Mouse (Mus musculus) forebrain, embryonic 16.5 days (tissue): Measurements from ENCODE around the gene Syngr4. TPM values are rescaled to one million over a fixed set of nuclear protein-coding genes. Genes with fewer than 3 reads are reported as not detected.

Experiments
- ATAC-seq: fragments of 200-750 bp; cut with Nextera tagmentation; 2 replicates; pipeline ENCODE4 v1.8.0; 2017; ENCODE audit warnings: mild to moderate bottlenecking, moderate library complexity
- H3K27ac ChIP-seq: fragments of 300-500 bp; sonication (generic); 2 replicates; pipeline ENCODE4 v1.5.1; 2014; ENCODE audit warnings: low read length, control low read depth
- H3K27me3 ChIP-seq: fragments of 300-500 bp; sonication (generic); replicated peaks from 2 replicates; pipeline ENCODE4 v1.6.1; 2014; ENCODE audit warnings: low read length; ENCODE audit not compliant: control insufficient read depth, insufficient read depth
- H3K36me3 ChIP-seq: fragments of 300-500 bp; sonication (generic); 2 replicates; pipeline ENCODE4 v1.6.1; 2014; ENCODE audit not compliant: control insufficient read depth, insufficient read depth
- H3K4me1 ChIP-seq: fragments of 300-500 bp; sonication (generic); replicated peaks from 2 replicates; pipeline ENCODE4 v1.6.1; 2014; ENCODE audit warnings: low read length; ENCODE audit not compliant: control insufficient read depth, insufficient read depth
- H3K4me2 ChIP-seq: fragments of 300-500 bp; sonication (generic); 2 replicates; pipeline ENCODE4 v1.6.1; 2014; ENCODE audit warnings: mild to moderate bottlenecking, low read length, control low read depth
- H3K4me3 ChIP-seq: fragments of 300-500 bp; sonication (generic); replicated peaks from 2 replicates; pipeline ENCODE4 v1.5.1; 2014; ENCODE audit warnings: mild to moderate bottlenecking, low read length, control low read depth
- H3K9ac ChIP-seq: fragments of 300-500 bp; sonication (generic); replicated peaks from 2 replicates; pipeline ENCODE4 v1.6.1; 2014; ENCODE audit warnings: low read depth, low read length, control low read depth
- H3K9me3 ChIP-seq: fragments of 300-500 bp; sonication (generic); 2 replicates; pipeline ENCODE4 v1.6.1; 2016; ENCODE audit warnings: low read length; ENCODE audit not compliant: control insufficient read depth
- WGBS: fragments of 180-500 bp; shearing (Covaris S2); extraction: QIAGEN DNeasy Blood & Tissue Kit; methylation state at CpG from one replicate; pipeline ENCODE4 v1.1.7; 2014; 5-methylcytosine and 5-hydroxymethylcytosine counted together
- polyA plus RNA-seq: library from polyadenylated mRNA; unstranded; fragments of >200 nt; fragmentation: Nextera tagmentation; extraction: Ambion mirVana; gene quantifications from 2 replicates; pipeline ENCODE4 v1.2.1, GENCODE M21; 2015

Syngr4 gene
- polyA plus RNA-seq, 1 experiment from 2014 or later: not detected

- Histone ChIP-seq H3K4me2 (no peak overlapping the region), H3K36me3 (no peaks in the 10 kb centered on the region), H3K9ac (no peak overlapping the region), H3K27me3 (peaks cover 7% of the 10 kb centered on the region), H3K4me3 (no peak overlapping the region), H3K27ac (no peak overlapping the region), H3K9me3 (no peaks in the 10 kb centered on the region), H3K4me1 (peaks cover 17% of the 10 kb centered on the region)
- ATAC-seq: no peak
- 88% methylated on average over 7 of the region's 7 CpGs for WGBS
These were observed 33.7 kb downstream of the Syngr4 start for GRCm38 (mm10) chr7:45862804-45863203.

- Histone ChIP-seq H3K36me3 (no peaks in the 10 kb centered on the region), H3K27me3 (peaks cover 17% of the 10 kb centered on the region), H3K4me2 (no peak overlapping the region), H3K4me3 (no peak overlapping the region), H3K4me1 (peaks cover 9% of the 10 kb centered on the region), H3K27ac (no peak overlapping the region), H3K9ac (no peak overlapping the region), H3K9me3 (no peaks in the 10 kb centered on the region)
- 70% methylated on average over 4 of the region's 4 CpGs for WGBS
- ATAC-seq: no peak
These were observed 37.5 kb downstream of the Syngr4 start for GRCm38 (mm10) chr7:45859008-45859407.

GRCm38 (mm10) chr7:45856950-45857901 lies 39.3 kb downstream of the Syngr4 start:
- Histone ChIP-seq H3K9me3 (no peaks in the 10 kb centered on the region), H3K27ac (no peak overlapping the region), H3K4me1 (peaks cover 9% of the 10 kb centered on the region), H3K27me3 (peaks cover 17% of the 10 kb centered on the region), H3K9ac (peak overlapping the region; percentile 51), H3K36me3 (no peaks in the 10 kb centered on the region), H3K4me2 (peak overlapping the region; percentile 66), H3K4me3 (peak overlapping the region; percentile 42)
- no peak for ATAC-seq
- WGBS: 3% methylated on average over 30 of the region's 30 CpGs

- Histone ChIP-seq H3K9me3 (no peaks in the 10 kb centered on the region), H3K4me2 (no peak overlapping the region), H3K4me3 (no peak overlapping the region), H3K9ac (no peak overlapping the region), H3K36me3 (no peaks in the 10 kb centered on the region), H3K4me1 (peaks cover 9% of the 10 kb centered on the region), H3K27me3 (peaks cover 13% of the 10 kb centered on the region), H3K27ac (no peak overlapping the region)
- ATAC-seq: no peak
- WGBS: 77% methylated on average over 12 of the region's 12 CpGs
These were observed 43.4 kb downstream of the Syngr4 start for GRCm38 (mm10) chr7:45853089-45853488.

GRCm38 (mm10) chr7:45850661-45851060 lies 45.9 kb downstream of the Syngr4 start:
- no peak for ATAC-seq
- Histone ChIP-seq H3K27me3 (no peaks in the 10 kb centered on the region; the same call in 1 of the 2 replicates), H3K36me3 (no peaks in the 10 kb centered on the region), H3K4me2 (no peak overlapping the region), H3K4me3 (no peak overlapping the region), H3K27ac (no peak overlapping the region), H3K9me3 (no peaks in the 10 kb centered on the region), H3K4me1 (no peaks in the 10 kb centered on the region), H3K9ac (no peak overlapping the region)
- 81% methylated on average over 3 of the region's 3 CpGs for WGBS

GRCm38 (mm10) chr7:45848447-45849027 lies 48.0 kb downstream of the Syngr4 start:
- H3K27me3 ChIP-seq: no peaks in the 10 kb centered on the region; the same call in 1 of the 2 replicates
- ATAC-seq: no peak
- H3K36me3 ChIP-seq: no peaks in the 10 kb centered on the region
- no peaks in the 10 kb centered on the region for H3K9me3 ChIP-seq
- no peak overlapping the region for H3K27ac ChIP-seq
- WGBS: 5% methylated on average over 6 of the region's 6 CpGs
- no peak overlapping the region for H3K9ac ChIP-seq
- no peaks in the 10 kb centered on the region for H3K4me1 ChIP-seq
- no peak overlapping the region for H3K4me3 ChIP-seq
- no peak overlapping the region for H3K4me2 ChIP-seq

- H3K4me2 ChIP-seq: no peak overlapping the region
- H3K27ac ChIP-seq: no peak overlapping the region
- H3K27me3 ChIP-seq: no peaks in the 10 kb centered on the region
- H3K36me3 ChIP-seq: no peaks in the 10 kb centered on the region
- H3K9ac ChIP-seq: no peak overlapping the region
- H3K4me1 ChIP-seq: no peaks in the 10 kb centered on the region
- no peaks in the 10 kb centered on the region for H3K9me3 ChIP-seq
- 88% methylated on average over 10 of the region's 10 CpGs for whole genome bisulfite sequencing
- no peak overlapping the region for H3K4me3 ChIP-seq
- no peak for ATAC-seq
These were observed 53.4 kb downstream of the Syngr4 start for GRCm38 (mm10) chr7:45842950-45843744.
